Mouse (Mus musculus) left cerebral cortex, postnatal 25 days (tissue): ENCODE data around the gene Dkk2. TPM values are rescaled to one million over a fixed set of nuclear protein-coding genes. Genes with fewer than 3 reads are reported as not detected.
"Not testable (repeated sequence)": the region's sequence is repeated elsewhere in the genome, so short reads cannot be mapped to it uniquely, and the experiment has no call there.

Experiments used
- DNase-seq, 2 experiments: peaks; one replicate each; pipeline ENCODE4 v3.0.0; 2022; ENCODE audit warnings: low spot score in 2 of 2, mixed read lengths in 1 of 2
- intact Hi-C: fragments of 180-260 bp; cut with DNase I; formaldehyde crosslinking; loops from one replicate; pipeline ENCODE4 v1.15.1; 2025
- total RNA-seq, 2 experiments: library from RNA; stranded (reverse); gene quantifications; 2 replicates each; pipeline ENCODE4 v1.2.3; 2021

Gene Dkk2
- 1 to 10 TPM in 1 of 2 experiments, under 1 TPM in 1; 0.73 to 1.1 TPM for total RNA-seq

- intact Hi-C loops = loop anchor here (10.0 kb wide), 1 partner anchor 490 kb away; no protein-coding TSS in a partner anchor
- peak in 1 of 2 experiments; percentile 17 for DNase-seq
Observed at GRCm38 (mm10) chr3:132085112-132085822, at the start of gene Dkk2. Gene Dkk2 (plus strand): TSS chr3:132085292.

- intact Hi-C loops = no loop called here
- no peak for DNase-seq
Observed at GRCm38 (mm10) chr3:132036704-132037103, 48.4 kb upstream of the Dkk2 start.

DNA sequence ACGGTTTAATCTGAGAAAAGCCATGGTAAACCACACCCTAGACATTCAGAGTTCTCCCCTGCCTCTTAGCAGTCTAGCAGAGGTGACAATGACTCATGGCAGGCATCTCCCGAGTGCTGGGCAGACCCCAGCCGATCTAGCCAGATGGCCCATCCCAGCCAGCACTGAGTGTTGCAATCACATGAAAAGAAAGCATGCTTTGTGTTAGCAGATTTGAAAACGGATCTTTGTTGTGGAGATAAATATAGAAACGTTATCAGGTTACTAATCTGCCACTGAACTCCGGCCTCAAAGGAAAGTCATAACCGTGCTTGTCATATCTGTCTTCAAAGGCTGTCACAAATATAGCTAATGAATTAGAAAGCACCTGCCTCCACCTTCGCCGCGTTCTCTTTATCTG is 47.4 kb upstream of the Dkk2 start:
- intact Hi-C loops = no loop called here
- DNase-seq = no peak

- intact Hi-C loops = no loop called here
- no peak for DNase-seq
Observed at GRCm38 (mm10) chr3:132040066-132040465, 45.0 kb upstream of the Dkk2 start.

GRCm38 (mm10) chr3:132050884-132051457 is 34.1 kb upstream of the Dkk2 start:
- no peak for DNase-seq
- intact Hi-C loops = no loop called here

DNA sequence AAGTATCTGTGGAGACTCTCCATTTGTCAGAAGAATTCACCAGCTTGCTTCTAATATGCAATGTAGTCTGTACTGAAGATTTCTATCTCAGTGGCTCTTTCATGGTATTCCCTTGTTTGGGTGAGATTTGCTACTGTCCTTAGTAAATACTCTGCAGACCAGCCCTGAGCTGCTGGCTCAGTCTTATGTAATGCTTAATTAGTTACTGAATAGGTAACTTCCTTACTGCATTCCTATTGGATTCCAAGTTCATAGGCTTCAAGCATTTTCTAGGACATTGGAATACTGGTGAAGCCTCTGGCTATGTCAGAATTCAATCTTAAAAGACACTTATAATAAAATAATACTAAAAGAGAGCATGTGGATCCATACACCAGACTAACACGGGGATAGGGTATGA is 22.3 kb upstream of the Dkk2 start:
- DNase-seq, intact Hi-C loops: not testable (repeated sequence)

- DNase-seq = no peak
- intact Hi-C loops = no loop called here
Observed at GRCm38 (mm10) chr3:132063374-132063773, 21.7 kb upstream of the Dkk2 start.

DNA sequence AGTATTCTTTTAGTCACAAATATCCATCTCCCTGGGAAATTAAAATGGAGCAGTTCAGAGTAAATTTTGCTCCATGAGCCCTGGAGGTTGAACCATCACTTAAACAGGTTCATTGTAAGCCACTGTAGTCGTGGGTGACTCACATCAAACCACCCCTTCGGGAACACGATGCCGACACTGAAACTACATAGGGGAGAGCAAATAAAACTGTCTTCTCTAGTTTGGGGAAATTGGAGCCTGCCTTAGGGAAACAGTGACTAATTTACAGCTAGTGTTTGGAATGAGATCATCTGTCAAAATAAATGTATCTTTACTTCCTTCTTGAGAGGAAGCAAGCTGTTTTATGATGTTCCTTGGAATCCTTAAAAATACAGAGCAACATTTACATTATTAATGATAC is 21.1 kb upstream of the Dkk2 start:
- intact Hi-C loops = no loop called here
- DNase-seq = no peak

DNA sequence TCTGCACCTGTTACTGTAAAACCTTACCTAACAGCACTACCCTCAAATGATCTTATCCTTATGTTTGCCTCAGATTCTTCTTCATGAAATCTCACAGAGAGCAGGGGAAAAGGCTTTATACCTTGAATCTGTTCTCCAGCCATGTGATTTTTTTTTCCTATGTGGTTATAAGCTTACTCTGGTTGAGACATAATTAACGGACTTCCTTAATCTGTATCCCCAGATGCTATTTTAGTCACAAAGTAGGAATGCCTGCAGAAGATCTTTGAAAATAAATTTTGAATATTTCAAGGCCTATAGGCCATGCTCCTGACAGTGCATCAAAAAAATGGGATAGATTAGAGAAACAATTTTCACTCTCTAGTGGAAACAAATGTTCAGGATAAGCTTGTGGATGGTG is 20.2 kb upstream of the Dkk2 start:
- DNase-seq = no peak

GRCm38 (mm10) chr3:132070949-132071348 is 14.1 kb upstream of the Dkk2 start:
- intact Hi-C loops = no loop called here
- DNase-seq = no peak

More for the DNA sequence above, 20.2 kb upstream of the Dkk2 start:
- intact Hi-C loops = no loop called here

- DNase-seq = peak; percentile 61 to 75
- intact Hi-C loops = loop anchor here (1.0 to 10.0 kb wide), 3 partner anchors 108 to 489 kb away; no protein-coding TSS in a partner anchor
Observed at GRCm38 (mm10) chr3:132084018-132084417, 1.1 kb upstream of the Dkk2 start.

DNA sequence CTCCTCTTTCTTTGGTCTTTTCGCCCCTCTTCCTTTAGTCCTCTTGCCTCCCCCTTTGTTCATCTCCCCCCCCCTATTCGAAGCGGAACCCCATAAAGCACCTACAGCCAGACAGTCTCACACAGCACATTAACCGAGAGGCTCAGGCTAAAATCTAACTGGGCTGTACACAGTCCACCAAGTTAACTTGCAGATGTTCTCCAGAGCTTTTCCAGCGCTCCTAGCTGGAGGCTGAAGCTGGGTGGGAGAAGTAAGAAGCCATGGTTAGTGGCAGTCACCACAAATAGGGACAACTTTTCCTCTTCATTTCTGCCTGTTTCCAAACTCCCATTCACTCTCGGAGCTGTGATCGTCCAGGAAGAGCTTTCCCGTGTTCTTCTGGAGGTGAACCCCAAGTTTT is 412 bp upstream of the Dkk2 start:
- intact Hi-C loops = loop anchor here (1.0 to 10.0 kb wide), 3 partner anchors 108 to 490 kb away; no protein-coding TSS in a partner anchor
- DNase-seq = no peak

GRCm38 (mm10) chr3:132085823-132086350 is 795 bp downstream of the Dkk2 start:
- intact Hi-C loops = loop anchor here (10.0 kb wide), 1 partner anchor 491 kb away; no protein-coding TSS in a partner anchor
- no peak for DNase-seq

GRCm38 (mm10) chr3:132086461-132086860 is 1.4 kb downstream of the Dkk2 start:
- DNase-seq = no peak
- intact Hi-C loops = loop anchor here (10.0 kb wide), 1 partner anchor 492 kb away; no protein-coding TSS in a partner anchor

DNA sequence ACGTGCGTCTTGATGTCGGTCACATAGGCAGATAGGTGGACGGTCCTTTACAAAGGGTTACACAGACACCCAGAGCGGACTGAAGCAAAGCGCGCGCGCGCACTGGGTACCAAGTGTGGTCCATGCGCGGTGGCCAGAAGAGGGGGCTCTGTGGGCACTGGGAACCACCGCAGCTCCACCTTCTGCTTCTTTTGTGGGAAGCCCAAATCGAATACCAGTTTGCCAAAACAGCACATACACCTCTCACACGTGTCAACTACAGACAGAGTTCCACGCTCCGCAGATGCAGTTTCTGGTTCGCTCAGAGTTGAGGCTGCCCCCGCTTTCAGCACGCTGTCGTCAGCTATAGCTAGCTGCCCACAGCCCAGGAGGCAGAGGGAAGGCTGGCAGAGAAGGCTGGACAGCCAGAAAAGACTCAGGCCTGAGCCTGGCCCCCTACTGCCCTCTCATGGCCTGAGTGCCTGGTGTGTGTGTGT is 2.0 kb downstream of the Dkk2 start:
- intact Hi-C loops = loop anchor here (10.0 kb wide), 1 partner anchor 492 kb away; no protein-coding TSS in a partner anchor
- DNase-seq = peak; percentile 49 to 78

GRCm38 (mm10) chr3:132092983-132093382 is 7.9 kb downstream of the Dkk2 start:
- intact Hi-C loops = no loop called here
- DNase-seq = no peak

GRCm38 (mm10) chr3:132096296-132096695 is 11.2 kb downstream of the Dkk2 start:
- no peak for DNase-seq
- intact Hi-C loops = no loop called here

GRCm38 (mm10) chr3:132100746-132101145 is 15.7 kb downstream of the Dkk2 start:
- no peak for DNase-seq
- intact Hi-C loops = no loop called here

DNA sequence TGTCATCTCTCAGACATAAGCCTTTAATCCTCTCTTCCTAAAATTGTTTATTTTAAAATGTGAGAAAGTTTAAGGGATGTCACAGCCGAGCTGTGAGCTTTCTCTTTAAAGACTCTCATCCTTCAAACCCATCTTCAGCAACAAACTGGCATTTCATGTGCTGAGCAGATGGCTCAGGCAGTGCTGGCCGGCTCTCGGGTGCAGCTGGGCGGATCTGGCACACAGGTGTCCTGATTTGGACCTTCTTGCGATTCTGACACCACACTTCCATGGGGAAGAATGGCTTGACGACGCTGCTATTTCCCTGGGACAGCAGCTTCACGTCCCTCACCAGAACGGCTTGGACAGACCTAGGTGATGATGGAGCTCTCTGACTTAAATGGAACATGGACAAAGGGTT is 17.9 kb downstream of the Dkk2 start:
- peak; percentile 18 to 65 for DNase-seq
- intact Hi-C loops = no loop called here

DNA sequence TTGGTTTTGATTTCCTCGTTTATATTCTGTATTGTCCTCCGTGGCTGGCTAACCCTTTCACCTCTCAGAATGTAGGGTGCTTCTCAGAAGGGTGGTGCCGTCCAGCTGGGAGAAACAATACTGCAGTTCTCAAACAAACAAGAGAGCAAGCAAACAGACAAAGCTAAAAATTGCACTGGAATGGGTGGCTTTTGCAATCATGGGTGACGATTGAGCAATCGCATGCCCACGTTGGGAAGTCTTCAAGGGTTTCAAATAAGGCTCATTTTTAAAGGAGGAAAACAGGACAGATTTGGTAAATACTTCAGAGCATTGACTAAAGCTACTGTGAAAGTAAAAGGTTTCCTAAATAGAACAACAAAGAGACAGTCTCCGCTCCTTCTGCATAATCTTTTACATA is 18.4 kb downstream of the Dkk2 start:
- DNase-seq = peak in 1 of 2 experiments; percentile 11
- intact Hi-C loops = no loop called here
